13 mouse cellular contexts compared by ENCODE assay signal in the genomic region with DNA sequence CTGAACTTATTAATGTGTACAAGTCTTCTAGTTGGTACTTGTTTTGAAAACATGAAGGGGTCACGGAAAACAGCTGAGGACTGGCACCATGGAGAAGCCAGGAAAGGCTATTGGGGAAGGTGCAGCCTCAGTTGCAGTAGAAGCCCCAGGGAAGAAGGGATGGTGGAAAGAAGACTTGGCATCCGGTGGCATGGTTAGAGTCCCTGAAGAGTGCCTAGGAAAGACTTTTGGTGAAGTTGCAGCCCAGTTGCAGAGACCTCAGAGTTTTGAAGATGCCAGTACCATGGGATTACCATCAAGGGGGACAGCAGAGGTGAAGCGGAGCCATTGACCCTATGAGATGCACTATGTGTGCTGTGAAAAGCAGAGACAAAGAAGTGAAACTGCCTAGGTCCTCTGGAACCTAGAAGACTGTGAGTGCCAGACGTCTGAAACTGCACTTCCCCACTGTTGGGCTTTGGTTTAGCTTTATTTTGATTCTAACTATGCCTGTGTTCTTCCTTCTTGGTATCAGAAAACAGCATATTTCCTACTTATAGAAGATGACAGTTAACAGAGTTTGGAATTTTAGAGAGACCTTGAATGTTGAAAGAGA.
DNase-seq lines count a peak whose midpoint lies in the region; ATAC-seq and TF ChIP-seq lines count a peak whose summit lies in the region.
"Had no signal": no experiment of that assay in that cellular context is flagged by ENCODE, and none has a peak within 500 bp of the region (broad histone marks: within the 10 kb centered on the region; RNA-seq: fewer than 3 reads in every experiment).

No protein-coding gene starts in this region.

- no peak overlapping the region for H3K9ac ChIP-seq in hindbrain, postnatal 0 days (replicated peaks; ENCODE audit: low read length)

- WGBS in thymus, adult 2 months, result 84% methylated on average over 4 of the region's 4 CpGs
- 78% methylated on average over 4 of the region's 4 CpGs for WGBS in hindbrain, postnatal 0 days

- no peak overlapping the region for H3K4me3 ChIP-seq in left cerebral cortex, adult 2 months
- no peak overlapping the region for H3K4me3 ChIP-seq in thymus, adult 2 months (ENCODE audit: control insufficient read depth, insufficient read depth, low read length)
- H3K4me3 ChIP-seq in hindbrain, postnatal 0 days (ENCODE audit: low read length), result no peak overlapping the region
- H3K4me3 ChIP-seq: limb, embryonic 10.5 days; megakaryocyte, embryonic 14.5 days had no signal

- intact Hi-C loops in left cerebral cortex, adult 2 months (cut with DNase I), result no loop called here

- no peak for TF ChIP-seq CTCF in left cerebral cortex, adult 2 months (IDR thresholded peaks at IDR 0.05)
- no peak for TF ChIP-seq CTCF in thymus, adult 2 months (IDR thresholded peaks at IDR 0.05; ENCODE audit: borderline replicate concordance, control insufficient read depth, extremely low read depth, insufficient read depth, low read length, poor library complexity)
- no peak for TF ChIP-seq CTCF in hindbrain, postnatal 0 days (IDR thresholded peaks at IDR 0.05; ENCODE audit: low read depth)

- DNase-seq in left cerebral cortex, adult 2 months (ENCODE audit: extremely low spot score in 1 of 2, low spot score in 2 of 2), result no peak
- no peak for DNase-seq in left cerebral cortex, adult 11 months (ENCODE audit: low spot score)
- DNase-seq in thymus, adult 2 months, result no peak
- DNase-seq in thymus, postnatal 25 days, result no peak
- no peak for DNase-seq in hindbrain, postnatal 0 days (ENCODE audit: low spot score)
- DNase-seq in ovary, postnatal 14 days (ENCODE audit: low spot score), result no peak
- DNase-seq in gastrocnemius, postnatal 10 days, result no peak
- DNase-seq: adrenal gland, postnatal 14 days; lung, adult 18-20 months; thymus, postnatal 4 days had no signal

- no peak for TF ChIP-seq POLR2A in thymus, adult 2 months (IDR thresholded peaks at IDR 0.05; ENCODE audit: control insufficient read depth, extremely low read depth, insufficient read depth, low read length, poor library complexity)

- H3K4me1 ChIP-seq in thymus, adult 2 months (replicated peaks; ENCODE audit: control insufficient read depth, insufficient read depth, low read length), result peaks cover 3% of the 10 kb centered on the region; the same call in 1 of the 2 replicates
- H3K4me1 ChIP-seq in hindbrain, postnatal 0 days (ENCODE audit: insufficient read depth, low read length), result peaks cover 9% of the 10 kb centered on the region
- H3K4me1 ChIP-seq: limb, embryonic 10.5 days; megakaryocyte, embryonic 14.5 days had no signal

- no peaks in the 10 kb centered on the region for H3K27me3 ChIP-seq in thymus, adult 2 months (ENCODE audit: control insufficient read depth, insufficient read depth, low read length)
- no peaks in the 10 kb centered on the region for H3K27me3 ChIP-seq in hindbrain, postnatal 0 days (ENCODE audit: insufficient read depth, low read length)

- peak overlapping the region; percentile 81 for H3K27ac ChIP-seq in left cerebral cortex, adult 2 months
- H3K27ac ChIP-seq in thymus, adult 2 months (ENCODE audit: control insufficient read depth, insufficient read depth, low read length), result peak overlapping the region; percentile 15; the same call in 1 of the 2 replicates
- peak overlapping the region; percentile 71 for H3K27ac ChIP-seq in hindbrain, postnatal 0 days
- H3K27ac ChIP-seq: limb, embryonic 10.5 days had no signal

- ATAC-seq in hindbrain, postnatal 0 days, result no peak
- ATAC-seq: forebrain, embryonic 16.5 days had no signal

- H3K4me2 ChIP-seq in hindbrain, postnatal 0 days (ENCODE audit: low read depth, low read length), result no peak overlapping the region

- no peaks in the 10 kb centered on the region for H3K36me3 ChIP-seq in thymus, adult 2 months (ENCODE audit: control insufficient read depth, insufficient read depth, low read length)
- no peaks in the 10 kb centered on the region for H3K36me3 ChIP-seq in hindbrain, postnatal 0 days (ENCODE audit: insufficient read depth, low read length)
- H3K36me3 ChIP-seq: limb, embryonic 10.5 days had no signal

- no peaks in the 10 kb centered on the region for H3K9me3 ChIP-seq in hindbrain, postnatal 0 days (ENCODE audit: low read length)
- H3K9me3 ChIP-seq: limb, embryonic 10.5 days; megakaryocyte, embryonic 14.5 days had no signal

Comparison
In these comparisons a context has a peak if more than half of its experiments do, and no peak if none do; other contexts are left out.
1. H3K27ac ChIP-seq: peak in every context shown above with its lines; median percentile 81 in left cerebral cortex, adult 2 months; 71 in hindbrain, postnatal 0 days; 15 in thymus, adult 2 months.